Mouse (Mus musculus) forelimb bud, embryonic 11.5 days (tissue): ENCODE measurements at regions not wholly inside any gene's neighbourhood (a gene's known extent, or its start where the extent isn't known, plus 50 kb on each side); places are given as distances from the start of the nearest gene placed in this dataset.

Experiments
- DNase-seq: peaks from one replicate; pipeline ENCODE4 v3.0.0-alpha.2; 2012; ENCODE audit warnings: low read depth, low spot score

DNA sequence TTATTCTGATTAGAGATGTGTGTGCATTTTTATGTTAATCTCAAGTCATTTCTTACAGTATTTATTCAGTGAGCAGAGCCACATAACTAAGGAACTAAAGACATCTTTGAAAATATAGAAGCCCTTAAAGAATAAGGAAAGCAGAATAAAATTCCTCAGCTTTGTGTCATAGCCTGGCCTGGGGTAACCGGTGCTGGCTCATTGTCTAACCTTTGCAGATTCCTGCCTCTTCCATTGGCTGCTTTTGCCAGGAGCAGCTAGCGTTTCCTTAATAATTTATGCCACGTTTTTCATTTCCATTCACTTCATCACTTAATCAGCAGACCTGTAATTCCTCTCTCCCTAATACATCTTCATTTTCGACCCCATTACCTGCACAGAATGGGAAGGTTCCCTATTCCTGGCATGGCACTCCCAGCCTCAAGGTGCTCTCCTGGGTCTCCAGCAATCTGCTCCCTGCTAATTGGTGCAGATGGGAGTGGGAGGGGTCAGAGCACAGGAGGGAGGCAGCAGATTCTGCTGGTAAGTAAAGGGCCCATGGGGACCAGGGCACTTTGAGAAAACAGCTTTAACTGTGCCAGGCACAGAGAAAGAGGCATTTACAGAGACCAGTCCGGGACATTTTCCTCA is 413.1 kb downstream of the Stim2 start:
- no peak for DNase-seq

DNA sequence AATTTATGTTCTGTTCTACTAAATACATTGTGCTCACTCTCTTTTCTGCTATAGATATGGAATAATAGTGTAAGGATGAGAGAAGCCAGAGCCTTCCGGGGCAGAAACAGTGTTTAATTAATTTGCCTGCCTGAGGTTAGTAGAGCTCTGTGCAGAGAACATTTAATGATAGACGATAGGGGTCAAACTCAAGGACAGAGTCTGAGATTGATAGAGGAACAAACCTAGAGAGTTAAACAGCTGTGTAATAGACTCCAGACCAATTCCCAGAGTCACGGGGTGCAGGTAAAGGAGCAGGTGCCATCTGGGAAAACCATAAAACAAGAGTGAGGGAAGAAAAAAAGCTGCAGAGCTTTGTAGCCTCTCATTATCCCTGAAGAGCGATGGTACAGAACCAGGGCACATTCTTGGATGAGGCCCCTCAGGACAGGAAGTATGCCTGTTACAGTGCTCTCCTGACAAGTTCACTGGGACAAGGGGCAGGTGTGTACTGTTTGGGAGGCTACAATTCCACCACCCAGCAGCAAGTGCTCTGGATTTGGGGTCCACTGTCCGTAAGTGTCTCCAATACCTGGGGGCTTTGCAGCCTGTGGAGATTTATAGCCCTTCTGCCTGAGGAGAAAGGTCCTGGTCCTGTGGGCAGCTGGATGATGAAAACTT is 421.6 kb downstream of the Stim2 start:
- peak; percentile 43 for DNase-seq

DNA sequence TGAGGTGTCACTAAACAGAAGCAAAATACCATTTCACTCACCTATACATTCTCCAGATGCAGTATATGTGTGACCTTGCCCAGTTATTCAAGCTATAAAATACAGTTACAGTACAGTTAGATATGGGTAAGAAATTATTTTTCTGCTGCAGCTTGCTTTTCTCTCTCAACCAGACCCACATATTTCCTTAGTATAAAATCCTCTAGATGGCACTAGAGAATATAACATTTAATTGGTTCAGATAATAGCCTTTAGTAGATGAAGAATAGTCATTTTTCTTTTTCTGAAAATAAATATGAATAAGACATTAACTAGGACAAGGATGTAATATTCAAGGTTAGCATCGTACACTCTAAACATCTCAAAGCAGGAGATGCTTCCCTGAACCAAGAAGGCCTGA is 441.0 kb downstream of the Stim2 start:
- DNase-seq: no peak

DNA sequence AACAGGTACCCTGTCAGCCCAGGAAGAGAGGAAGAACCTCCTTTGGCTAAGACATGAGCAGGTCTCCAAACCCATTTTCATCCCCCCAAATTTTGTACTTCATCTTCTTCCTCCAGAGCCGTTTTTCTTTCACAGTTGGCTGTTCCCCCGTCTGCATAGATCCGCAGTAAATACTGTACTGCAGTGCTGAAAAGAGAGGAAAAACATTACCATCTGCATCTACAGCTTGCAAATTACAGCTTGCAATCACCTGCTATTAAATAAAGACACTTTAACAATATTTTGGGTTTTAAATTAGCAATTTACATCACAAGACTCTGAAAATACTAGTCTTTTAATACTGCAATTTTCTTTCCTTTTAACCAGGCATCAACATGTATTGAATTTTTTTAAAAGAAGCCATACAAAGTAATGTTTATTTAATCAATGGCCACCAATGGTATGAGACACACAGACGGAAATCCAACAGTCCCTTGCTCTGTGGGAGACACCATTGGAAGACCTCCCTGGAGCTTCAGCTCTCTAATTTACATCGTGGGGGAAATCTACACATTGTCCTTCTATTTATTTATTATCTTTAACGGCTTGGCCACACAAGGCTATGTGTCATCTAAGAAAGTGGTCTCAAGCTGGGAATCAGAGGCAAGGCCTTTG is 442.6 kb downstream of the Stim2 start:
- DNase-seq: no peak

DNA sequence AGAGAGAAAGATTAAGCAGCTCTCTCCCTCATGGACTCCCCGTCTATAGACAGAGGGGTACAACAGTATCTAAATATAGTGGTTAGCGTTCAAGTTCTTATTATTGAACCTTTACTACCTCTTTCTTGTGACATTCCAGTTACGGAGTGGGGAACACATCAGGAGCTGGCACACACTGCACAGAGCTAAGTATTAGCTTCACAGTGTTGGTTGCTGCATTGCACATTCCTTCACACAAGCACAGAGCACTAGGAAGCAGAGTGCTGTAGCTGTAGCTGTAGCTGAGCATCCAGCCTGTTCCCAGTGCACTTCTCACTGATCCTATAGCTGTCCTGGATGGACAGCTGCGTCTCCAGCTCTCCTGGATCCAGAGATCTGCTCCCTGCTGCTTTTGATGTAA is 443.3 kb downstream of the Stim2 start:
- no peak for DNase-seq

DNA sequence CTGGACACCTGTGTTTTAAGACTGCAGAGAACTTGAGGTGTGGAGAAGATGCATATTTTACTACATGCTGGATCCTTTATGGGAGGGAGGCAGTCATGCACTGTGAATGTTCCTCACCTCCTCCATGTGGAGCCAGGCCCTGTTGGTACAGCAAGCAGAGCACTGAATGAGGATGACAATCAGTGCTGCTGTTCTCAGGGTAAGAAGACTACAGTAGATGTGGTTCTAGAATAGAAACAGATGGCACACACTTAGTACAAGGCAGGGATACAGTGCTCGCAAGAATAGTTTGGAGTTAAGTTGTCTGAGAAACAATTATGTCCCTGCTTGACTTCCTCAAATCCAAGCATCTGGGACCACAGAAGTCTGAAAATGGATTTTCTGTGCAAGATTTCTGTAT is 485.6 kb downstream of the Stim2 start:
- DNase-seq: no peak
